Mouse (Mus musculus): Measurements from ENCODE around the gene Smdt1.

DNA sequence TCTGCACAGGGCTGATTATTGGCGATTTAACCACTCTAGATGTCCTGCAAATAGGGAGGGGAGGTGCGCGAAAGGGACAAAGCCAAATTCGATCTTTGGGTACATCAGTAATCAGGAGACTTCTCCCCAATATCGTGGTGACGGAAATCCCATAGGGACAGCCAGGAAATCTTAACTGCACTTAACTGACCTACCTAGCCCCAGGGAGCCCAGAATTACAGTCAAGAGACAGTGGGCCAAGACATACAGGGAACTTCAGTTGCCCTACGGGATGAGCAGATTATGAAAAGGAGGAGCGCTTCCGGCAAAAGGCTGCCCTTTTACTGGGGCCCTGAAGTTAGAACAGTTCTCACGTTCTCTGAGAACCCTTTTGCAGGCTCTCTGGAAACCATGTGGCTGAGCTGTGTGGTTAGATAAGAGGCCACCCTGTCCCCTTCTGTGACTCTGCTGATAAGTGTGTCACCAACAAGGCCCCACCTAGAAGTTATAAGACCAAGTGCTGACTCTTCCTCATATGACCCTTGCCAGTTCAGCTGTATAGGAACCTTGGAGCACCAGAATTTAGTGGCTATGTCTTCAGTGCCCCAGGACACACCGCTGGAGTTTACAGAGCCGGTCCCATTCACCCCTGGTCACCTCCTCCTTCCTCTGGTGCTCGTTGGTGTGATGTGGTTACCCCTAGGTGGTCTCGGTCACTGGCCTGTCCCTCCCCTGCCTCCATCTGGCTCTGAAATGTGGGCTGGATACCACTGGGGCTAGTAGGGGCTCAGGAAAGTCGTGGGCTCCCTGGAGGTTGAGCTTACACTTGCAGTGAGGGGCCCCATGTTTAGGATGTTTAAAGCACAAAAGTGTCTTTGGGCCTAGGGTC, 3.1 kb downstream of the Smdt1 start:
- no peak for TF ChIP-seq CTCF (IDR thresholded peaks at IDR 0.05; ENCODE audit: low read depth)
- TF ChIP-seq EP300 (IDR thresholded peaks at IDR 0.05; ENCODE audit: low read depth) = peak; percentile 98
